12 mouse cellular contexts compared by ENCODE assay signal in the genomic region with DNA sequence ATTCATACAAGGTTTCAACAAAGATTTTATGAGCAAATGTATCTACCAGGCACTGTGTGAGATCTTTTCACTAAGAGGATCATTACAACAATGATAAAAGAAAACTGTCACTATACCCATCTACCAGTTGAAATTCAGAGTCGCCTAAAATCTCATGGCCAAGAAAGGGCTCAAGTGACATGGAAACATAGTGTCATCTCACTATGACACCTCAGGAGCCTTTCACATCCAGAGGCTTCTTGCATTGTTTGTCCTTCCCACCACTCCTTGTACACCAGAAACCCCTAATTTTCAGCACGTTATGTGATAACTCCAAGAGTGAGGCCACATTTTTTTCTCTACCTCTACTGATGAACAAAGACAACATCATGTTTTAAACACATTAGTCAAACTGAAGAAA. TPM values are rescaled to one million over a fixed set of nuclear protein-coding genes. Genes with fewer than 3 reads are reported as not detected.
DNase-seq lines count a peak whose midpoint lies in the region; ATAC-seq lines count a peak whose summit lies in the region.
"Had no signal": no experiment of that assay in that cellular context is flagged by ENCODE, and none has a peak within 500 bp of the region (broad histone marks: within the 10 kb centered on the region; RNA-seq: fewer than 3 reads in every experiment).

No protein-coding gene starts in this region.

- WGBS in kidney, embryonic 14.5 days = 77% methylated on average over 2 of the region's 2 CpGs
- WGBS in liver, embryonic 11.5 days = 46% methylated on average over 2 of the region's 2 CpGs
- WGBS in midbrain, embryonic 14.5 days = 83% methylated on average over 2 of the region's 2 CpGs

- H3K27me3 ChIP-seq in kidney, embryonic 14.5 days (ENCODE audit: control insufficient read depth, insufficient read depth, low read length) = no peaks in the 10 kb centered on the region
- no peaks in the 10 kb centered on the region for H3K27me3 ChIP-seq in liver, embryonic 11.5 days (replicated peaks; ENCODE audit: control insufficient read depth, insufficient read depth, low read length)
- no peaks in the 10 kb centered on the region for H3K27me3 ChIP-seq in midbrain, embryonic 14.5 days (ENCODE audit: control insufficient read depth, insufficient read depth, low read length)

- H3K4me1 ChIP-seq in kidney, embryonic 14.5 days (ENCODE audit: control insufficient read depth, insufficient read depth, low read length) = 0 out of 2 replicates have a peak, but pooled peaks cover 3% of the 10 kb centered on the region
- no peaks in the 10 kb centered on the region; the same call in 1 of the 2 replicates for H3K4me1 ChIP-seq in liver, embryonic 11.5 days (replicated peaks; ENCODE audit: control insufficient read depth, insufficient read depth, low read length)
- H3K4me1 ChIP-seq in midbrain, embryonic 14.5 days (ENCODE audit: control insufficient read depth, insufficient read depth, low read length) = no peaks in the 10 kb centered on the region

- DNase-seq in kidney, adult 9 months = no peak
- DNase-seq in thymus, postnatal 0 days (ENCODE audit: low spot score) = peak; percentile 15
- no peak for DNase-seq in thymus, postnatal 4 days
- no peak for DNase-seq in liver, embryonic 11.5 days (ENCODE audit: low spot score)
- DNase-seq in cerebellum, adult 11-12 months = no peak
- DNase-seq in midbrain, embryonic 14.5 days = no peak
- DNase-seq: cerebellum, postnatal 14 days; thymus, postnatal 36 days had no signal

- ATAC-seq in kidney, embryonic 14.5 days (ENCODE audit: low FRiP score, low TSS enrichment) = no peak
- no peak for ATAC-seq in liver, embryonic 11.5 days (replicated peaks; ENCODE audit: low FRiP score)
- ATAC-seq in midbrain, embryonic 14.5 days (ENCODE audit: low FRiP score, low TSS enrichment) = no peak
- ATAC-seq: forebrain, embryonic 14.5 days; lung, postnatal 0 days had no signal

- no peak overlapping the region for H3K27ac ChIP-seq in kidney, embryonic 14.5 days (ENCODE audit: low read depth, low read length)
- H3K27ac ChIP-seq in liver, embryonic 11.5 days (ENCODE audit: low read depth, low read length) = no peak overlapping the region
- no peak overlapping the region for H3K27ac ChIP-seq in midbrain, embryonic 14.5 days (replicated peaks; ENCODE audit: low read depth, low read length)

- no peak overlapping the region for H3K9ac ChIP-seq in kidney, embryonic 14.5 days (ENCODE audit: low read depth, low read length)
- 0 out of 2 replicates have a peak overlapping the region, but pooled peaks have one; percentile 5 for H3K9ac ChIP-seq in liver, embryonic 11.5 days (ENCODE audit: low read depth, low read length)
- H3K9ac ChIP-seq in midbrain, embryonic 14.5 days (replicated peaks; ENCODE audit: low read length) = no peak overlapping the region

- H3K9me3 ChIP-seq in kidney, embryonic 14.5 days (ENCODE audit: control insufficient read depth, low read length) = no peaks in the 10 kb centered on the region
- no peaks in the 10 kb centered on the region for H3K9me3 ChIP-seq in liver, embryonic 11.5 days (ENCODE audit: control insufficient read depth, low read length)
- no peaks in the 10 kb centered on the region for H3K9me3 ChIP-seq in midbrain, embryonic 14.5 days (ENCODE audit: control insufficient read depth, low read length)
- H3K9me3 ChIP-seq: G1E had no signal

- peak overlapping the region; percentile 18; the same call in 1 of the 2 replicates for H3K4me3 ChIP-seq in kidney, embryonic 14.5 days (ENCODE audit: low read length)
- H3K4me3 ChIP-seq in liver, embryonic 11.5 days (ENCODE audit: low read depth, low read length) = peak overlapping the region; percentile 34
- H3K4me3 ChIP-seq in midbrain, embryonic 14.5 days (replicated peaks; ENCODE audit: low read depth, low read length) = no peak overlapping the region

- H3K36me3 ChIP-seq in kidney, embryonic 14.5 days (ENCODE audit: control insufficient read depth, insufficient read depth, low read length) = no peaks in the 10 kb centered on the region
- H3K36me3 ChIP-seq in liver, embryonic 11.5 days (ENCODE audit: control insufficient read depth, insufficient read depth, low read length) = no peaks in the 10 kb centered on the region
- H3K36me3 ChIP-seq in midbrain, embryonic 14.5 days (ENCODE audit: control insufficient read depth, insufficient read depth, low read length) = no peaks in the 10 kb centered on the region
- H3K36me3 ChIP-seq: G1E had no signal

- 0 out of 2 replicates have a peak overlapping the region, but pooled peaks have one; percentile 1 for H3K4me2 ChIP-seq in kidney, embryonic 14.5 days (replicated peaks; ENCODE audit: low read depth, low read length)
- peak overlapping the region; percentile 54 for H3K4me2 ChIP-seq in liver, embryonic 11.5 days
- H3K4me2 ChIP-seq in midbrain, embryonic 14.5 days (ENCODE audit: low read length) = no peak overlapping the region

RNA-seq across cellular contexts. Expression of a gene that starts 1.2 kb away (rescaled TPM):
- 9.2 and 10.7 TPM in 2 replicates for polyA plus RNA-seq in kidney, embryonic 14.5 days (2014; fragmentation: Nextera tagmentation; extraction: Ambion mirVana)
- polyA plus RNA-seq in thymus, postnatal 0 days (2015; fragmentation: Nextera tagmentation; extraction: Ambion mirVana) = 130 and 131 TPM in 2 replicates
- 23.1 and 23.4 TPM in 2 replicates for polyA plus RNA-seq in liver, embryonic 11.5 days (2014; fragmentation: Nextera tagmentation; extraction: Ambion mirVana)
- 2.6 and 4.4 TPM in 2 replicates for polyA plus RNA-seq in midbrain, embryonic 14.5 days (2014; fragmentation: Nextera tagmentation; extraction: Ambion mirVana)
